Mouse (Mus musculus) heart, adult 2 months (tissue): ENCODE measurements around the gene Gm20388. TPM values are rescaled to one million over a fixed set of nuclear protein-coding genes. Genes with fewer than 3 reads are reported as not detected.

Experiments
- DNase-seq, 2 experiments: peaks; one replicate each; pipeline ENCODE4 v3.0.0; 2021
- H3K27ac ChIP-seq: fragments of 200-600 bp; 2 replicates; pipeline ENCODE4 v1.8.1; 2022
- H3K27me3 ChIP-seq: fragments of 200-500 bp; 2 replicates; pipeline ENCODE4 v1.6.1; 2012; ENCODE audit warnings: mild to moderate bottlenecking, low read length, inconsistent platforms, mixed read lengths; ENCODE audit not compliant: control insufficient read depth, insufficient read depth
- H3K36me3 ChIP-seq: fragments of 200-500 bp; 2 replicates; pipeline ENCODE4 v1.6.1; 2012; ENCODE audit warnings: low read length, inconsistent platforms; ENCODE audit not compliant: control insufficient read depth, insufficient read depth
- H3K4me1 ChIP-seq: fragments of 200-500 bp; 2 replicates; pipeline ENCODE4 v1.6.1; 2011; ENCODE audit warnings: low read length; ENCODE audit not compliant: control insufficient read depth, insufficient read depth
- H3K4me3 ChIP-seq: fragments of 200-600 bp; 2 replicates; pipeline ENCODE4 v1.8.1; 2022
- H3K79me2 ChIP-seq: fragments of 200-500 bp; replicated peaks from 2 replicates; pipeline ENCODE4 v1.6.1; 2012; ENCODE audit warnings: mild to moderate bottlenecking, inconsistent platforms, low read length, moderate library complexity, mixed read lengths; ENCODE audit not compliant: control insufficient read depth, insufficient read depth
- H3K9ac ChIP-seq: fragments of 200-500 bp; 2 replicates; pipeline ENCODE4 v1.6.1; 2012; ENCODE audit warnings: low read depth, mild to moderate bottlenecking, control low read depth, inconsistent platforms, low read length, mixed read lengths
- CTCF ChIP-seq: fragments of 200-600 bp; IDR thresholded peaks from 2 replicates; pipeline ENCODE4 v1.8.1; 2022; ENCODE audit warnings: antibody characterized with exemption, mild to moderate bottlenecking, moderate library complexity
- EP300 ChIP-seq: fragments of 200-500 bp; IDR thresholded peaks from 2 replicates; pipeline ENCODE4 v1.6.1; 2011; ENCODE audit warnings: low read depth, low read length, control low read depth; ENCODE audit not compliant: insufficient read depth
- POLR2A ChIP-seq: fragments of 200-500 bp; IDR thresholded peaks from 2 replicates; pipeline ENCODE4 v1.6.1; 2011; ENCODE audit warnings: mild to moderate bottlenecking, low read depth, low read length, control low read depth; ENCODE audit not compliant: insufficient read depth
- WGBS: fragments of 180-500 bp; shearing (Covaris S2); methylation state at CpG from one replicate; pipeline ENCODE4 v1.1.7; 2018; 5-methylcytosine and 5-hydroxymethylcytosine counted together
- intact Hi-C: fragments of 180-260 bp; cut with DNase I; formaldehyde crosslinking; loops from one replicate; pipeline ENCODE4 v1.15.1; 2025
- polyA plus RNA-seq: library from polyadenylated mRNA; depleted of rRNA; stranded (reverse); fragments of >200 nt; gene quantifications from 2 replicates; pipeline ENCODE4 v1.2.3, GENCODE M21; 2012
- total RNA-seq, 2 experiments: library from RNA; stranded (reverse); gene quantifications; 2 replicates each; pipeline ENCODE4 v1.2.3; 2021

Gm20388 gene
- total and polyA plus RNA-seq, 3 experiments: 1.8 to 32.3 TPM; not detected in 1

DNA sequence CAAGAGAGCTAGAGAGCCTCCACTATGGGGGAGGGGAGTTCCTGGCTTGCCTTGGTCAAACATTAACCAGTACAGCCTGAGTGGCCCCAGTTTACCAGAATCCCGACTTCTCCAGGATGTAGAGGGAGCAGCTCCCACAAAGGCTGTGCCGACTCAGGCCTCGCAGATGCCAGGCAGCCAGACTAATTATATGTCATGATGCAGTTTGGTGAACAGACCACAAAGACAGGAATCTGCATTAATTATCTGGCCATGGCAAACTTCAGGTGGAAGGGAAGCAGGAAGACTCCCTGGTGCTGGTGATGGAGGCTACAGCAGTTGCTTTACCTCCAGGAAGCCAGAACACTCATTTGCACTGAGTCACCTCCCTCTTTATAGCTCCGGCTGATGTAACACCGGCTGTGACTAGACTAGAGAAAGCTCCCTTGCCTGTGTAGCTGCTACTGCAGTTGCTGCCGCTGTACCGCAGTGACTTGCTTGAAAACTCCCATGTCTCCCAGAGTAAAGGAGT, 1987.3 kb downstream of the Gm20388 start:
- 19% methylated on average over 7 of the region's 7 CpGs for WGBS
- no peaks in the 10 kb centered on the region for H3K27me3 ChIP-seq
- no peak overlapping the region for H3K9ac ChIP-seq
- no peaks in the 10 kb centered on the region for H3K79me2 ChIP-seq
- peak overlapping the region; percentile 20 for H3K27ac ChIP-seq
- intact Hi-C loops: no loop called here
- no peak overlapping the region for H3K4me3 ChIP-seq
- H3K36me3 ChIP-seq: no peaks in the 10 kb centered on the region
- peaks cover 8% of the 10 kb centered on the region for H3K4me1 ChIP-seq
- peak in 1 of 2 experiments; percentile 31 for DNase-seq
- TF ChIP-seq EP300 (no peak), CTCF (no peak), POLR2A (no peak)

DNA sequence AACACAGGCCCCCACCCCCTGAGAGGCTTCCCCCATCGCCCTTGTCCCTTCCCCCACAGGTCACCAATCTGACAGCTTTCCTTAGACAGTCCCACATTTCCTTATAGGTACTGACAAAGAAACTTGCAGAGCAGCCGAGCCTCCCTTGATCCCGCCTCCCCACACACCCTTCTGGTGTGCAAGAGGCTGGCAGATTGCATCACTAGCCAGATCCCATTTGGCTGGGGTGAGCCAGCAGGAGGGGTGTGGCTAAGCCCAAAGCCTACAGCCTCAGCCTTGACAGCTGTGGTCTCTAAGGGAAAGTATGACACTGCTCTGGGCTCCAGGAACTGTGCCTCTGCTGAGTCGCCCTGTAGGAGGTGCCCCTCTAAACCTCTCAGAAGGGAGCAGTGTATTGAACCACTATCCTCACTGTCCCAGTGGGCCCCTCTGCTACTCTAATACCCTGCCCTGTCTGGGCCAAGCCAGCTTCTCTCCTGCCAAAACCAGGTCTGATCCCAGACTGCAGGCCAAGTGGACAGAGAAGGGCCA, 1987.8 kb downstream of the Gm20388 start:
- no peaks in the 10 kb centered on the region for H3K36me3 ChIP-seq
- intact Hi-C loops: no loop called here
- no peaks in the 10 kb centered on the region for H3K27me3 ChIP-seq
- H3K27ac ChIP-seq: peak overlapping the region; percentile 20
- no peak overlapping the region for H3K9ac ChIP-seq
- peak; percentile 73 to 85 for DNase-seq
- peaks cover 8% of the 10 kb centered on the region for H3K4me1 ChIP-seq
- 7% methylated on average over 4 of the region's 4 CpGs for WGBS
- H3K79me2 ChIP-seq: no peaks in the 10 kb centered on the region
- TF ChIP-seq CTCF (peak; percentile 14), POLR2A (no peak), EP300 (peak; percentile 31; the same call in 1 of the 2 replicates)
- no peak overlapping the region for H3K4me3 ChIP-seq

DNA sequence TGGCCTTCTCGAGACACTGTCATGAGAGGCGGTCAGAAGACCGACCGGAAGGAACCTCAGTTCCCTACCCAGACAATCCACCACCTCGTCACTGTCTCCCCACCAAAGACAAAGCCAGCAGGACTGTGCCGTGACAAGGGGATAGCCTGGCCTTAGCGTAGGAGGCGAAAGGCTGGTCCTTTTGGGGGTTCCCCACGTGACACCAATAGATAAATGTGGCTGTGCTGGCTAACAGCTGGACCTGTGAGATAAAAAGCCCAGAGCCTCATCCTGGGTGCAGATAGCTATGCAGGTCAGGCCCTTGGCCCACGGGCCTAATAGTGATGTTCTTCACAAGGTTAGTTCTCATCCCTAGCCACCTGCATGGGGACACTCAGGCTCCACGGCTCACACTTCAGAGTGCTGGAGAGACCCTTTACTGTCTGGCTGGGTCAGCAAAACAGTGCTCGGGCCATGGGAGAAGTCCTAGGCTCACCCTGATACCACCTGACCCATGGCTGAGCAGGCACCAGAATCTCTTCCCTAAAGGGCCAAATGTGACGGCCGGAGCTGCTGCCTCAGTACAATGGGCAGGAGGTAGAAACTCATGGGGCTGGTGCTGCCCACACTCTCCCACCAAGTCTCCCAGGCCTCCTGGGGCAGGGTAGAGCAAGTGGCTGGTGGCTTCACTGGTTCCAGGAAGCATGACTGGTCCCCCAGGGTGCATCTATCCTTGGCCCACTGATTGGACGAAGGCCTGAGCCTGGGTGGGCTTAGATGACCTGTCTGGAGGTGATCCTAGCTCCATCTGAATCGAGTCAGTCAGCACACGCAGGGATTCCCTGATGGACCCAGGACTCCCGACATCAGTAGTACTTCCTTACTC, 1988.8 kb downstream of the Gm20388 start:
- no peak for TF ChIP-seq CTCF
- TF ChIP-seq EP300: no peak
- TF ChIP-seq POLR2A: no peak
- H3K4me1 ChIP-seq: peaks cover 8% of the 10 kb centered on the region
- no peaks in the 10 kb centered on the region for H3K36me3 ChIP-seq
- intact Hi-C loops: no loop called here
- no peak overlapping the region for H3K9ac ChIP-seq
- no peak overlapping the region for H3K27ac ChIP-seq
- WGBS: 85% methylated on average over 18 of the region's 18 CpGs
- H3K79me2 ChIP-seq: no peaks in the 10 kb centered on the region
- DNase-seq: no peak
- no peaks in the 10 kb centered on the region for H3K27me3 ChIP-seq
- H3K4me3 ChIP-seq: no peak overlapping the region

DNA sequence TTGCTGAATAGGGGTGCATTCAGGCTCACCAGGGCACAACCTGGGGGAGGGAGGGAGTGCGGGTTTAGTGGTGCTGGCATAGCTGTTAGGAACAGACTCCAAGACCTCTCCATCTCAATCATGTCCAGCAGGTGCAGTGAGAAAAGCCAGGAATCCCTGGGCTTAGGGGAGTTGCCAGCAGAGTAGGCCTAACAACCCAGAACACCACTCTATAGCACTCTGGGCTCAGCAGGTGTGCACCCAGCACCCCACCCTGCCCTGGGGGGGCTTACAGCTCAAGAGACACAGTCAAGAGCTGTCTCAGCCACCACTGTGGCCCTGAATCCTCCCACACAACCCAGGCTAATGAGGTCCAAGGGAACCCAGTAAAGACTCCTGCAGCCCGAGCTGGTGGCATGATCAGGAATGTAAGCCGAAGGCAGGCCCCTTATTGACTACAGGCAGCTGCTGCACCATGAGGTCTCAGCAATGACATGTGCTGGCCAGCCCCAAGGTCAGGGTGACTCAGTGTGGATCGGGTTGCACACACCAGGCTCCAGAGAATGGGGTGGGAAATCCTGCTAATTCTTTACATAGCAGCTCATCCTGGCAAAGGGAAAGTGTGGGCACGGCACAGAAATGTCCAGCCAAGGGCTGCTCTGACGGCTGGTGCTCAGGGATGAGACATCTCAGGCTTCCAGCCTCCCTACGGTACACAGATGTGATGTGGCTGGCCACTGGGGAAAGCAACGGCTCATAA, 1991.0 kb downstream of the Gm20388 start:
- Histone ChIP-seq H3K79me2 (no peaks in the 10 kb centered on the region), H3K4me1 (peaks cover 8% of the 10 kb centered on the region), H3K27me3 (no peaks in the 10 kb centered on the region), H3K4me3 (no peak overlapping the region), H3K36me3 (no peaks in the 10 kb centered on the region), H3K27ac (no peak overlapping the region), H3K9ac (no peak overlapping the region)
- intact Hi-C loops: no loop called here
- no peak for TF ChIP-seq EP300
- TF ChIP-seq CTCF: no peak
- TF ChIP-seq POLR2A: no peak
- 40% methylated on average over 8 of the region's 8 CpGs for WGBS
- DNase-seq: peak in 1 of 2 experiments; percentile 20

DNA sequence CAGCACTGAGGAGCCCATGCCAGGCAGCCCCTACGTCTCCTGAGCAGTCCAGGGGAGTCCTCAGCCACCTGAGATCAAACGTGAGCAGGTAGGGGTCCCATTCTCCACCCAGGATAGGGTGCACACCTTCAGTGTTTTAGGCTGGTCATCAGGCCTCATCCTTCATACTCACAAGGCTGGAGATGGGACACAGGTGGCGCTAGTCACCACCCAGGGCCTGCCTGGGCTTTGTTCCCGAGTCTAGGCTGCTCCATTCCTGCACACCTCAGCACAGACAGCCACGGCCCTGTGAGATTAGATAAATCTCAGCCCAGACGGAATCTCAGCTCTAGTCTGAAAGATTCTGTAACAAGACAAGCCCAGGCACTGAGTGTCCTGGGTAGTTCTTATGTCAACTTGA, 1993.3 kb downstream of the Gm20388 start:
- H3K27ac ChIP-seq: no peak overlapping the region
- DNase-seq: no peak
- H3K4me3 ChIP-seq: no peak overlapping the region
- WGBS: 80% methylated on average over 6 of the region's 6 CpGs
- H3K36me3 ChIP-seq: no peaks in the 10 kb centered on the region
- H3K27me3 ChIP-seq: no peaks in the 10 kb centered on the region
- intact Hi-C loops: no loop called here
- no peak overlapping the region for H3K9ac ChIP-seq
- peaks cover 4% of the 10 kb centered on the region for H3K4me1 ChIP-seq
- TF ChIP-seq CTCF (no peak), EP300 (no peak), POLR2A (no peak)
- no peaks in the 10 kb centered on the region for H3K79me2 ChIP-seq

DNA sequence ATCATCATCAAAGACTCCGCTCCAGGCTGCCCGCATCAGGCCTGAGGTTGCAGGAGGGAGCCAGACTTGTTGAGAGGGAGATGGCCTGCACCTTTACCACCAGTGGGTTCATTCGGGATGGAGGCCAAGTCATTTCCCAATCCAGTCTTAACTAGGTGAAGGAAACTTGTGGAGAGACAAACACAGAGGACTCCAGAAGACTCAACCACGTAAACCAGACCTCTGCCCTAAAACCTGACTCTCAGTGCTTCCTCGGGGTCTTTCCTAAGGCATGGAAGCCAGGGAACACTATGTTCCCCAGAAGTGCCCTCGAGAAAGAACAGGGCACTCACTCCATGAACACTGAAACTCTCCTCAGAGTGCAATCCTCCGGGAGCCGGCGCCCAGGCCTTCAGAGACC, 1994.4 kb downstream of the Gm20388 start:
- intact Hi-C loops: no loop called here

More for the DNA sequence above, 1994.4 kb downstream of the Gm20388 start:
- 87% methylated on average over 9 of the region's 9 CpGs for WGBS
- no peak for DNase-seq
- TF ChIP-seq POLR2A (no peak), EP300 (no peak), CTCF (no peak)
- H3K4me3 ChIP-seq: no peak overlapping the region
- H3K4me1 ChIP-seq: peaks cover 4% of the 10 kb centered on the region
- H3K79me2 ChIP-seq: no peaks in the 10 kb centered on the region
- no peaks in the 10 kb centered on the region for H3K36me3 ChIP-seq
- no peaks in the 10 kb centered on the region for H3K27me3 ChIP-seq
- no peak overlapping the region for H3K9ac ChIP-seq
- no peak overlapping the region for H3K27ac ChIP-seq
